Mouse (Mus musculus) adrenal gland, adult 2 months (tissue): Measurements from ENCODE around the gene Cd19. TPM values are rescaled to one million over a fixed set of nuclear protein-coding genes. Genes with fewer than 3 reads are reported as not detected.

Experiments used
- DNase-seq: peaks from one replicate; pipeline ENCODE4 v3.0.0; 2021
- long read RNA-seq: library from polyadenylated mRNA; stranded (forward); transcript quantifications from one replicate; pipeline ENCODE4 v2.0.0, GENCODE M21; 2021
- polyA plus RNA-seq: library from polyadenylated mRNA; depleted of rRNA; stranded (reverse); fragments of >200 nt; gene quantifications from 2 replicates; pipeline ENCODE4 v1.2.3, GENCODE M21; 2012; rRNA removed
- total RNA-seq, 2 experiments: library from RNA; stranded (reverse); gene quantifications; 2 replicates each; pipeline ENCODE4 v1.2.3; 2021

The Cd19 gene
- under 1 TPM; 0.24 to 0.29 TPM for total RNA-seq
- 0.50 and 0.73 TPM in 2 replicates for polyA plus RNA-seq
- long read RNA-seq: 0 reads

DNA sequence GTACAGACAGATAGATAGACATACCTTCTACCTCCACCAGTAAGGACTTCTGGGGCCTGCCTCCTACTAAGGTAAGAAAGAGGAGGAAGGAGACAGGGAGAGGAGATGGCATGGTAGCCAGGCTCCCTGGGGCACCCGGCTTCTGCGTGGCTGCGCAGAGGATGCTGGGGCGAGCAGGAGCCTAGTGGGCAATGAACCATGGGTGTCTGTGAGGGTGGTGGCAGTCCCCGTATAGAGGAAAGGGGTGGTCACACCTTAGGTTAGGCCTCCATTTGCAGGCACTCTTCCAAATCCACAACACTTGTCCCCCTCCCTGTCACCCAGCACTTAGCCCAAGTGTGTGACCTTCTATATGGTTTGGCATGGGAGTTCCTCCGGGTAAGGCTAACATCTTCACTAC lies at the start of gene Cd19:
Cd19 (minus strand) TSS at position 165 of the 400 bp plus-strand sequence.
- DNase-seq: no peak

GRCm38 (mm10) chr7:126464121-126464520 lies 49.4 kb upstream of the Cd19 start:
- no peak for DNase-seq

DNA sequence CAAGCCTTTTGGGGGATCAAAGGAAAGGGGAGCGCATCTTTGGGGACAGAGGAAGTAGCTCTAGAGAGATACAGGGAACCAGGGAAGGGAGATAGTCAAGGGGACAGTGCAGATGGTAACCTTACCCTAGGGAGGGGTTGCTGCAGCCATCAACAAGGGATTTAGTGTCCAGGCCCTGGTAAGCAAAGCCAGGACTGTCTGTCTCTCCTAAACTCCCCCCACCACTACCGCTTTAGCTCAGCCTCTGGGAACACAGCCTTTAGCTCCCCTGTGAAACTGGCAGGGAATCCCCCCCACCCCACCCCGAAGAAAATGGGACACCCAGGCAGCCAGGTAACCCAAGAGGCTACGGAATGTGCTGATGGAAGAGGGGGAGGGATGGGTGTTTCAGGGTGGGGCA lies 48.9 kb upstream of the Cd19 start:
- no peak for DNase-seq

DNA sequence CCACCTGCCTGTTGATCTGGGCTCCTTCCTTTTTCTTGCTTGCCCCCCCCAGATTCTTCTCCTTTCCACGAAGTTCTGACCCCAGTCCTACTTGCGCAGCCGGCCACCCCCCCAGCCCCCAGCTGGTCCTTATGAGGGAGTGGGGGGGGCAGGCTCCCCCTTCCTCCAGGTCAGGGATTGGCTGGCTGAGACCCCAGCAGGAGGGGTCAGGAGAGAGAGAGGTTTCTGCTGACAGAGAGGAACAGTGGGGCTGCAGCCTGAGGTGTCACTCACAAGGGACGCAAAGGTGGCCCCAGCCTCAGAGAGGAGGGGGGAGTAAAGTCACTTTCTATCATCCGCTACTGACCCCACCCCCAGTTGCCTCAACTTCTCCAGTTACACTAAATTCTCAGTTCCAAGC lies 48.3 kb upstream of the Cd19 start, which contains the start of gene Atp2a1:
Atp2a1 (minus strand) TSS at position 105 of the 400 bp plus-strand sequence.
- no peak for DNase-seq

DNA sequence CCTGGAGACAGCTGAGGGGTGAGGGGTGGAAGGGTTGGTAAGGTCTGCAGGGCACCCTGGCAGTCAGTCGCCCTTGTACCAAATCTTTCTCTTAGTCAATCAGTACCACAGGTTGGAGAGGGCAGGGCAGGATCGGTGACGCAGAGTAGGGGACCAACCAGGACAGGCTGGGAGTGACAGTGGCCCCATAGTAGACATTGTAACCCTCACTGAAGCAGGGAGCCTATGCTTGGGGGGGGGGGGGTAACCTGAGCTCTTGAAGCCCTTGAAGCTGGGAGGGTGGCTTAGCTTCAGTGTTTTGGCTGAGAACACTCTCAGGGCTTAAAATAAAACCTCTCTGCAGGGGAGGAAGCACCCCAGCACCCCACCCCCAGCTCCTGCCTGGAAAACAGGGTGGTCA lies 46.9 kb upstream of the Cd19 start:
- no peak for DNase-seq

GRCm38 (mm10) chr7:126460623-126461399 lies 46.1 kb upstream of the Cd19 start:
- no peak for DNase-seq

GRCm38 (mm10) chr7:126458844-126459618 lies 44.3 kb upstream of the Cd19 start:
- DNase-seq: no peak

DNA sequence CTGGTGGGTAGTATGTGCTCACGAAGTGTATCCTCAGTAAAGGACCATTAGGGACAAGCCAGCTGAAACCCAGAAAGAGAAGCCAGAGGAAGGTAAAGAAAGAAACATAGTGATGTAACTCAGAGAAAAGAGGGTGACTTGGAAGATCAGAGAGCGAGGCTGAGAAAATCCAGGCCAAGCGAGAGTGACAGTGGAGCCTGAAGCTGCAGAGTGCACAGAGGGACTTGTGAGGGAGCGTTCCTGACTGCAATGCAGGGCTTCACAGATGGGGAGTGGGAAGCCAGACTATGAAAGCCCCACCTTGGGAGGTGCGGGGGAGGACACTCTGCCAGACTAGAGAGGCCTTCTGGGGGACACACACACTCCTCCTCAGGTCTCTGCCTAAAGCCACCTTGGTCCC lies 43.5 kb upstream of the Cd19 start:
- DNase-seq: no peak

DNA sequence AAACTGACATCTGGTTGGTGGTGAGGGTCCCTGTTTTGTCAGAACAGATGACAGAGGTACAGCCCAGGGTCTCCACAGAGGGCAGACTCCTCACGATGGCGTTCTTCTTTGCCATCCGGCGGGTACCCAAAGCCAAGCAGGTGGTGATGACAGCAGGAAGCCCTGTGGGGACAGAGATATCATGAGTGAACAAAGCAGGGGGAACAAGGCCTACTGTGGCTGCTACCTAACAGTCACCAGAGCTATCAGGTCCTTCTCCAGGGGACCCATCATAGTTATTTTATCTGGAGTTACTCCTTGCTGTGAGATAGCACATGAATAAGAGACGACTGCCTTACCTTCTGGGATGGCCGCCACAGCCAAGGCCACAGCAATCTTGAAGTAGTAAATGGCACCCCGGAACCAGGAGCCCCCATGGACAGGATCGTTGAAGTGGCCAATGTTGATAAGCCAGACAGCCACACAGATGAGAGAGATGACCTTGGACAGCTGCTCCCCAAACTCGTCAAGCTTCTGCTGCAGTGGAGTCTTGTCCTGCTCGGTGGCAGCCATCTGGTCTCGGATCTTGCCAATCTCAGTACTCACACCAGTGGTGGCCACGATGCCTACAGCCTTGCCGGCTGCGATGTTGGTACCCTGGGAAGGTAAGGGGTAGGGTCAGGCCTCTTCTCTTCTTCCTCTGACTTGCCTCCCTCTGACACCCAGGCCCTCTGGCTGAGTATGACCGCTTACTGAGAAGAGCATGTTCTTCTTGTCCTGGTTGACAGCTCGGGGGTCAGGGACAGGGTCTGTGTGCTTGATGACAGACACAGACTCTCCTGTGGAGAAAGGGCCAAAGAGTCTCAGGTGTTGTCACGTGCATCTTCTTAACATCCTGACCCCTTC lies 41.9 kb upstream of the Cd19 start:
- DNase-seq: no peak

DNA sequence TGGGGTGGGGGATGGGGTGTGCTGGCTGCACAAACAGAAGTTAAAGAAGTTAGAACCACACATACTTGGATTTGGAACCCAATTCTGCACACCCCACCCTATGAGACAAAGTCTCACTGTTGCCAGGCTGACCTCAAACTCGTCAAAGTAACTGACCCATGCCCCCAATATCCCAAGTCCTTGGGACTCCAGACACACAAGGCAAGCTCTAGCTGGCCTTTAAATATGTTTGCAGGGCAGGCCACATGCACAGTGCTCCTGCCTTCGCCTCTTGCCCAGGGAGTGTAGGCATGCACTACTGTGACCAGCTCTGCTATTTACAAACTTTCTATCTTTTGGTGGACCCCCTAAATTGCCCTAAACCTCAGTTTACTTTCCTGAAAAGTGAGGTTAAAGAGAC lies 40.6 kb upstream of the Cd19 start:
- no peak for DNase-seq

DNA sequence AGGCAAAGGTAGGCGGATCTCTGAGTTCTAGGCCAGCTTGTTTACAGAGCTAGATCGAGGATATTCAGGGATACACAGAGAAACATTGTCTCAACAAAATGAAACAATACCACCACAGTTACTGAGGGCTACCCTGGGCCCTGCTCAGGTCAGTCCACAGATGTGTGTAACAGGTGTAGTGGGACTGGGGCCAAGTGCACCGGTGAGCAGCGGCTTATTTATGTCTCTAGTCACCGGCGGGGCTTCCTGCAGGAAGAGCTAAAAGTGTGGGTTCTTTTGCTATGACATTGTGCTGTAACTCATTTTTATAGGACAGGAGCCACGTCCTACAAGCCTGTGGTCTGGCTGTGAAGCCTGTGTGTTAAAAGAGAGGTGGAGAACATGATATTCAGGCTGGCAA lies 39.2 kb upstream of the Cd19 start:
- DNase-seq: no peak

DNA sequence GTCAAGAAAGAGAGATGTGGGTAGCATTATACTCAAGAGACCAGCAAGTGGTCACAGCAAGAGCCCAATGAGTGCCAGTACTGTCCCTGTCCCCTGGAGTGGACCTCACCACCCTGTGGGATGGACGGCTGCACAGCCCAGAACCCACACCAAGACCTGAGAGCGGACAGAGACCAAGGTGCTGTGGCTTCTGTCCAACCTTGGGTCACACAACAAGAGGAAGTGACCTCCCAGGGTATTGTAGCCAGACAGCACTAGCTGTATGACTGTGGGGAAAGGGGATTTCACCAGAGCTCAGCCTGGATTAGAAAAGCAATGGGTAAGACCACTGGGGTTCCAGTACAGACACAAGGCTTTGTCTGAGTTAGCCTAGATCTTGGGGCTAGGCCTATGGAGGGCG lies 37.6 kb upstream of the Cd19 start:
- no peak for DNase-seq

- DNase-seq: no peak
These were observed 36.0 kb upstream of the Cd19 start for GRCm38 (mm10) chr7:126450641-126451040.

DNA sequence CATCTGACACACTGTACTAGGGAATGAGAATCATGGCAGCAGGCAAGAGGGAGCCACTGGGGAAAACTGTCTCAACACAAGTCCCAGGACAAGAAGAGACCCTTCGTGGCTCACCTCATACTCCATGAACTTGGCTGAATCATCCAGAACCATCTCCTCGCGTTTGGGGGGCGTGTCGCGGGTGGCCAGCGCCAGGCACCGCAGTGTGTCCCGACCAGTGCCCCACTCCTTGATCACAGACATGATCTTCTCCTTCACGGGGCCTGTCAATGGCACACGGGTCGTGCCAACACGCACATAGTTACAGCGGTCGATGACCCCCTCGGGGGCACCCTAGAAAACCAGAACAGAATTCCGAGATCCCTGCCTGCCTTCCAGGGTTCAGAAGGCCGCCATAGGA lies 35.3 kb upstream of the Cd19 start:
- no peak for DNase-seq

- DNase-seq: no peak
These were observed 33.8 kb upstream of the Cd19 start for GRCm38 (mm10) chr7:126448481-126448880.

- no peak for DNase-seq
These were observed 31.5 kb upstream of the Cd19 start for GRCm38 (mm10) chr7:126446217-126446616.

DNA sequence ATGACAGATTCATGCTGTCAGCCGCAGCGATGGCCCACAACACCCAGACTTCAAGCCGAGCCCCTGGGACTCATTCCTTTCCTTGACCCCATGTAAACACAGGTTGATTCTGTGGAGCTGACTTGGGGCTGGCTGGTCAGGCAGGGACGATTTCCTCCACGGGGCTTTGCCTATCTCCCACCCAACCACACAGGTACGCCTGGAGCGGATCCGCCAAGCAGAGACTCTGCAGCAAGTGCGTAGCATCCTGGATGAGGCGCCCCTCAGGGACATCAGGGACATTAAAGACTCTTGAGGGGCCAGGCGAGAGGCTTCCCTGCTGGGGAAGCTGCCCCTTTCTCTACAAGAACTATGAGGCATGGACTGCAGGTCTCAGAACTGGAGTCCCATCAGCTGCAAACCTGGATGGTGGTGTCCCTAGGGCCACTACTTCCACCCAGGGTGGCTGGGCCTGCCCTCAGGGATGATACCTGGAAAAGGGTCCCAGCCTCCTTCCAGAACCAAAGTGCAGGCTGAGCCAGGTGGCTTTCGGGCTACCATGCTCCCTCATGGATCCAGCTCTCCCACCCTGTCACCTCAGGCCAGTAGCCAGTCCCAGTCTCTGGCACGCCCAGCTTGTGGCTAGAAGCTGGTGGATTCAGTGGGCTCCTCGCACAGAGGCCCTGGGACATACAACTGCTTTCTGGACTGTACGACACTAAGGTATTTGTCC lies 30.6 kb upstream of the Cd19 start:
- no peak for DNase-seq

- DNase-seq: no peak
These were observed 29.8 kb upstream of the Cd19 start for GRCm38 (mm10) chr7:126444536-126444935.

DNA sequence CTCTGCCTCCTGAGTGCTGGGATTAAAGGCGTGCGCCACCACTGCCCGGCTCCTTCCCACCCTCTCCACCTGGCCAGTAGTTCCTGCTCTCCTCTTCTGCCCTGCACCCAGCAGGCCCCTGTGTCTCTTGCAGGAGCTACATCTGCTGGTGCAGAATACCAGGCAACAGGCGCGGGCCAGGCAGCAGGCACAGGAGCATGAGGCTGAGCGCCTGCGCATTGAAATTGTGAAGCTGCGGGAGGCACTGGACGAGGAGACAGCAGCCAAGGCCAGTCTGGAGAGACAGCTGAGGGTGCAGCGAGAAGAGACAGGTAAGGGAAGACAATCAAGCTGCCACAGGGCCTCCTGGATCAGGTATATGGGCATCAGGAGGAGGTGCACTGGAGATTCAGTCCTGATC lies 29.3 kb upstream of the Cd19 start:
- DNase-seq: no peak

- DNase-seq: no peak
These were observed 25.4 kb upstream of the Cd19 start for GRCm38 (mm10) chr7:126440134-126440533.

GRCm38 (mm10) chr7:126436851-126437250 lies 22.2 kb upstream of the Cd19 start:
- peak; percentile 64 for DNase-seq

GRCm38 (mm10) chr7:126435801-126436200 lies 21.1 kb upstream of the Cd19 start:
- no peak for DNase-seq
